Mouse (Mus musculus): ENCODE measurements at regions not wholly inside any gene's neighbourhood (a gene's known extent, or its start where the extent isn't known, plus 50 kb on each side); places are given as distances from the start of the nearest gene placed in this dataset.

DNA sequence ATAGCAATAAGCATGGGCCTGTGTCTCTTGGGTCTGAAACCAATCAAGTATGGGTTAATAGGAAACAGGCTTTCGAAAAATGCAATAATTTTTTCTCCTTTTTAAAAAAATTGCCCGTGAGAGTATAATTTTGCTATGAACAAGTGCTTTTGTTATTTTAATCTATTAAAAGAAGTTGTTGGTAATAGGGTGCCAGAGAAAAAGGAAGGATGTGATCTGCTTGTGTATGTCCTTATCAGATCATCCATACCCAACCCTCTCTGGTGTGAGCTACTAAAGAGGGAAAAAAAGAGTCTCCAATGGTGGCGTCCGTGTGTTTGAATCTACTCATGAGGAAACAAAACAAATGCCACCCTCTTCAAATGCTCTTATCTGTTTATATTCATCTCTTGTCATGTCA lies 484.9 kb downstream of the Car8 start:
- TF ChIP-seq CTCF (conservative IDR thresholded peaks at IDR 0.05 in 1 of 2, IDR thresholded peaks at IDR 0.05 in 1 of 2; ENCODE audit: low read depth in 2 of 2, low read length in 2 of 2): no peak
- TF ChIP-seq POLR2A (IDR thresholded peaks at IDR 0.05; ENCODE audit: low read depth, low read length): no peak
- no peak for TF ChIP-seq USF2 (conservative IDR thresholded peaks at IDR 0.05; ENCODE audit: low read depth, low read length)
- no peak for TF ChIP-seq RCOR1 (conservative IDR thresholded peaks at IDR 0.05; ENCODE audit: low read depth, low read length)
- TF ChIP-seq MAFK (IDR thresholded peaks at IDR 0.05; ENCODE audit: insufficient replicate concordance, low read length): no peak
- TF ChIP-seq EP300 (IDR thresholded peaks at IDR 0.05; ENCODE audit: low read length): no peak
- no peak for TF ChIP-seq CHD2 (IDR thresholded peaks at IDR 0.05; ENCODE audit: low read length)
- TF ChIP-seq UBTF (IDR thresholded peaks at IDR 0.05; ENCODE audit: low read depth, low read length): no peak
- TF ChIP-seq TBP (conservative IDR thresholded peaks at IDR 0.05; ENCODE audit: low read depth, low read length): no peak
- no peak for TF ChIP-seq HCFC1 (IDR thresholded peaks at IDR 0.05; ENCODE audit: low read depth, low read length)
- no peak for TF ChIP-seq ZKSCAN1 (IDR thresholded peaks at IDR 0.05; ENCODE audit: borderline replicate concordance, low read depth, low read length)
- no peak for TF ChIP-seq POLR2AphosphoS2 (IDR thresholded peaks at IDR 0.05; ENCODE audit: low read depth, low read length)
- TF ChIP-seq ZMIZ1 (IDR thresholded peaks at IDR 0.05; ENCODE audit: low read depth, low read length): no peak

All from CH12.LX (cell line).